Mouse (Mus musculus) cerebellum, adult (tissue): ENCODE measurements around the gene Slc12a4.
"Not testable (repeated sequence)": the region's sequence is repeated elsewhere in the genome, so short reads cannot be mapped to it uniquely, and the experiment has no call there.

Experiments used
- ATAC-seq: cut with Nextera tagmentation; 2 replicates; pipeline ENCODE4 v1.9.2; 2017; ENCODE audit warnings: mild to moderate bottlenecking, moderate library complexity, mixed read lengths; ENCODE audit not compliant: insufficient number of reproducible peaks, low FRiP score, low TSS enrichment

Gene Slc12a4

DNA sequence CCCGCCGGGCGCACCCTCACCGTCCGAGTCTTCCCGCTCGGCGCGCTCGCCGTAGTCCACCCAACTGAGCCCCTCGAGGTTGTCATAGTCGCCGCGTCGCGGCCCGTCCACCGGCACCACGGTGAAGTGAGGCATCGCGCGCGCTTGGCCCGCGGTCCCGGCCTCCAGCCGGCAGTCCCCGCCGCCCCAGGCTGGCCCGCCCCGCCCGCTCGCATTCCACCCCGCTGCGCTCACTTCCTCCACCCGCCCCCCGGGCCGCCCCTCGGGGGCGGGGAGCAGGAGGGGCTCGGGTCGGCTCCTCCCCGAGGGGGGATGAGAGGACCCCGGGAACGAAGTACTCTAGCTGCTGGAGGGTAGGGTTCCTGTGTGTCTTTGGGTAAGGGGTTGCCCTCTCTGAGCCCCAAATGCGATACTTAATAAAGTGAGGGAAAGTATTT is at the start of gene Slc12a4:
Gene Slc12a4, minus strand, starts transcription at position 193 of the 437 bp plus-strand sequence.
- ATAC-seq = no peak

DNA sequence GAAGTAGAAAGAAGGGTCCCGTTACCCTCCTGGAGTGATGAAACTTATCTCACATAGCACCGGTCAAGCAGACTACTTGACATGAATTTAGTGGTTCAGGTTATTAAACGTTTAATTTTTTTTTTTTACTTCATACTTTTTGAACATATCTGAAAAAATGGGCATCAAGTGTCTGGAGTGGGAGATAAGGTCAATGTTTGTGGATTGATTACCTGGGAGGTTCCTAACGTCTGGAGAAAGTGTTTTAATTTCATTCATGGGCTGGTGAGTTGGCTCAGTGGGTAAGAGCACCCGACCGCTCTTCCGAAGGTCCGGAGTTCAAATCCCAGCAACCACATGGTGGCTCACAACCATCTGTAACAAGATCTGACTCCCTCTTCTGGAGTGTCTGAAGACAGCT is 46.3 kb upstream of the Slc12a4 start:
- not testable (repeated sequence) for ATAC-seq

DNA sequence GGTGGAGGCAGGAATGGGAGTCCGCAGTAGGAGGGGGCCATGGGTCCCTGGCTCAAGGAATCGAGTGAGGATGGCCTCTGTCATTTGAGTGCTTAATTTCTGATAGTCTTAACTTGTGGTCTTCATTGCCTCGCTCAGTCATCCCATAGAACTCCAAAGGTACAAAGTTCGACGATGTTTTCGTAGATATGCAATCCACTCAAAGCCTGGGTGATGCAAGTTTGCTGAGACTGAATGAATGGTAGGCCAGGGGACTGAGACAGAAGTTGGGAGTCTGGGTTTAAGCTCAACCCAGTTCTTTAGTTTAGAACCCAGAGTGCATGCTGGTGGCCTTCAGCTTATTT is 45.7 kb upstream of the Slc12a4 start, which contains the start of gene Ddx28:
Gene Ddx28, minus strand, starts transcription at position 240 of the 344 bp plus-strand sequence.
- no peak; the same call in 1 of the 2 replicates for ATAC-seq

DNA sequence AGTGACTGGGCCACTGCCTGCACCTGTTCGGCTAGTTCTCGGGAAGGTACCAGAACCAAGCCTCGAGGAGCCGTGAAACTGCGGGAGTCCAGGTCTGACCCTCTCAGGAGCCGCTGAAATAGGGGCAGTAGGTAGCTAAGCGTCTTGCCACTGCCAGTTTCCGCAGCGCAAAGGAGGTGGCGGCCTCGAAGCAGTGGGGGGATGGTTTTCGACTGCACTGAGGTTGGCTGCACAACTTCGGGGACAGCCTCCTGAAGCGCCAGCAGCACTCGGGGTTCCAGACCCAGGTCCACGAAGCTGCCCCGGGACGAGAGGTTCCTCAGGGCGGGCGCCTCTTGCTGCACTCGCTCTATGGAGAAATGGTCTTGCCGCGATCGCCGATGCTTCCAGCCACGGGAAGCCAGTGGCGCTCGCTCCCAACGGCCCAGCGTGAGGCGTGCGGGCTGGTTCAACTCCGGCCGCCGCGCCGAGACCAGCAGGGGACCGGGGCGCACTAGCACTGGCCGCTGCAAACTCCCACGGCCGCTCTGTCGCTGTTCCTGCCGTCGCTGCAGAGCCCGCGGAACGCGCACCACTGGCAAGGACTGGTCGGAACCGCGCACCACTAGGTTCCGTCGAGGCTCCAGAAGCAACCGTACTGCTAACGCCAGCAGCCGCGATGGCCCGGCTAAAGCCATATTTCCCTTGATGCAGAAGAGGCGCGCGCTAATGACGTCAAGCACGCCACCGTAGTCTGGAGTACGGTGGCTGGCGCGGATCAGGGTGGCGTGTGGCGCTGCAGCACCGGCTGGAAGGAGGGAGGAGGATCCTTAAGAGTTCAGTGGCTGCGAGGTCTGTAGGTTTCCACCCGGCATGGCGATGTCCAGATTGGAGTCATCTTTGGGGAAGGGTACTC is 45.1 kb upstream of the Slc12a4 start:
- ATAC-seq = peak; percentile 92

DNA sequence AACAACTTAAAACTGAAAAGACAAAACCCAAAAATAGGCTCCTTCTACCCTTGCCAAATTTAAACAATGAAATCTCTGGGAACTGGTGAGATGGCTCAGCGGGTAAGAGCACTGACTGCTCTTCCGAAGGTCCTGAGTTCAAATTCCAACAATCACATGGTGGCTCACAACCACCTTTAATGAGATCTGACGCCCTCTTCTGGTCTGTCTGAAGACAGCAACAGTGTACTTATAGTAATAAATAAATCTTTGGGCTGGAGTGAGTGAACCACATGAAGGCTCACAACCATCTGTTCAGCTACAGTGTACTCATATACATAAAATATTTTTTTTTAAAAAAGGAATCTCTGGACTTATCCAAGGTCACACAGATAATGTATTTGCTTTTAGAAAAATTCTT is 42.0 kb upstream of the Slc12a4 start:
- ATAC-seq = not testable (repeated sequence)

DNA sequence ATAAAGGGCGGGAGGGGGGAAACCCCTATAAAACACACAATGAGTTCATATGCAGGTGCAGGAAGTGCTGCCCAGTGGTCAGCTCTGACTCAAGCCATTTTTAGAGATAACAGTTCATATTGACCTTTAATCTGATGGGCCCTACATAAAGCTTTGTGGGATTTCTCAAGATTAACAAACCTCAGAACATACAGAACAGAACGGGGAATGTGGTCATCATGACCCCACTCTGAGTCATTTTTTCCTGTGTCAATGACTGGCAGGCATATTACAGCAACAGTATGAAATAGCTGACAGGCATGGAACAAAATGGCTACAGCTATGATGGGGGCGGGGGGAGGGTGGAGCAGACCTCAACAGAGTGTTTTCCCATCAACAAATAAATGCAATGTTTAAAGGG is 41.2 kb upstream of the Slc12a4 start:
- no peak for ATAC-seq

DNA sequence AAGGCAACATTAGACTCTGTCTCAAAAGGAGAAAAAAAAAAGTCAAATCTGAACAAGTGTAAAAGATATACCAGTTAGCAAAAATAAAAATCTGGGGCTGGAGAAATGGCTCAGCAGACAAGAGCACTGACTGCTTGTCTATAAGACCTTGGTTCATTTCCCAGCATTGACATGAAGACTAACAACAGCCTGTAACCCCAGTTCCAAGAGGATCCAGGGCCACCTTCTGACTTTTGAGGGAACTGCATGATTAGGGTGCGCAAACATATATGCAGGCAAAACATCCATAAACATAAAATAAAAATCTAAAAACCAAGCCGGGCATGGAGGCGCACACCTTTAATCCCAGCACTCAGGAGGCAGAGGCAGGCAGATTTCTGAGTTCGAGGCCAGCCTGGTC is 40.5 kb upstream of the Slc12a4 start:
- no peak for ATAC-seq

DNA sequence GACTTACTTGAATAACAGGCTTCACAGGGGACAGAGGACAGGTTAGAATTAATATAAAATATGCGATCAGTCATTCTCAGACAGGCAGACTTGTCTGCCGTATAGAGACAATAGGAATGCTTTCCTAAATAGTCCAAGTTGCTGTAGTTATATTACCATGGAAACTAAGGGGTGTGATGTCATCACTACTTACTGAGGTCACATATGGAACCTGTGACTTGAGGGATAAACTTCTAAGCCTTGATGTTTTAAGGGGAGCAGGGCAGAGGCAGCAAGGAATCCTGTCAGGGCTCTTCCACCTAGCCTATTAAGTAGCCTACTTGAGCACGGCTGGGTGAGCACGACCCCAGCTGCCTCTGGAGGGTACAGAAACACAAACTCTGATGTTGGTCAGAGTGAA is 40.0 kb upstream of the Slc12a4 start, which contains the start of gene Dpep2nb:
Gene Dpep2nb, minus strand, starts transcription at position 101 of the 400 bp plus-strand sequence.
- no peak for ATAC-seq

DNA sequence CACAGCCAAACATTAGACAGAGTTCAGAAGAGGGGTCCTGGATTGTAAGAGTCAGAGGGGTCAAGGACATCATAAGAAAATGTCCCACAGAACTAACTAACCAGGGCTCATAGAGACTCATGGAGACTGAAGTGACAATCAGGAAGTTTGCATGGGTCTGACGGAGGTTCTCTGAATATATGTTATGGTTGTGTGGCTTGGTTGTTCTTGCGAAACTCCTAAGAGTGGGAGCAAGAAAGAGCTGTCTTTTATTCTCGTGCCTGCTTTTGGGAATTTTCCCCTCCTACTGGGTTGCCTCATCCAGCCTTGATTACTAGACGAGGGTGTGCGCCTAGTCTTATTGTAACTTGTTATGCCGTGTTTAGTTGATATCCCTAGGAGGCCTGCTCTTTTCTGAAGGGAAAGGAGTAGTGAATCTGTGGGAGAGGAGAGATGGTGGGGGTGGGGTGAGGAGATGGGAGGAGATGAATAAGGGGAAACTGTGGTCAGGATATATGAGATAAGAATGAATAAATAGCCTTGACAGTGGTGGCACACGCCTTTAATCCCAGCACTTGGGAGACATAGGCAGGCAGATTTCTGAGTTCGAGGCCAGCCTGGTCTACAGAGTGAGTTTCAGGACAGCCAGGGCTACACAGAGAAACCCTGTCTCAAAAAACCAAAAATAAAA is 38.8 kb upstream of the Slc12a4 start:
- no peak for ATAC-seq

DNA sequence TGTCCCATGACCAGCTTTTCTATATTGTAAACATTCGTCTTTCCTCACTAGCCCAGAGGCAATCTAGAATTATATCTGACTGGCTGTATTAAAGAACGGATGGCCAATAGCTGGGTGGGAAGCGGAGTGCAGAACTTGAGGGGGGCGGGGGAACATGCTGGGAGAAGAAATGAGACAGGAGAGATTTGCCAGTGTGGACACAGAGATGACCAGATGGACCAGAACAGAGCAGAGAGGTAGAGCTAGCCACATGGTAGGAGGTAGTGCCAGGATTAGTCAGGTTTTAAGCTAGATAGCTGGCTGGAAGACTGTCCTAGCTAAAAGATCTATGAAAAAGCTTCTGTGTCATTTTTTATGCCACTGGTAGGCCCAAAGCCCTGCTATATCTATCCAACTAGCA is 36.0 kb upstream of the Slc12a4 start:
- ATAC-seq = peak; percentile 99

DNA sequence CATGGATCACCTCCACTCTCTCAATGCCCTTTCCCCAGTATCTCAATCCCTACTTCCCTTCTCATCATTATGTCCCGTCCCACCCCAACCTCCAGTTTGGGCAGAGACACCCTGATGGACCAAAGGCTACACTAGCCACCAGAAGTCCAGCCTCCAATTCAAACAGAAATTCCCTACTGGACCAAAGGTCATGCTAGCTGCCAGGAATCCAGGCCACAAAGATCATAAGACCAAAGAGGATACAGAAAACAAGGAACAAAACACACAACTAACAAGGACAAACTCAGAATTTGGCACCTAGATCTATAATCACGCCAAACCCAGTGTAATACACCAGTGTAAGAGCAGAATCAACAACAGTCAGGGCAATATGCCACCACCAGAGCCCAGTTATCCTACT is 33.1 kb upstream of the Slc12a4 start:
- ATAC-seq = no peak

DNA sequence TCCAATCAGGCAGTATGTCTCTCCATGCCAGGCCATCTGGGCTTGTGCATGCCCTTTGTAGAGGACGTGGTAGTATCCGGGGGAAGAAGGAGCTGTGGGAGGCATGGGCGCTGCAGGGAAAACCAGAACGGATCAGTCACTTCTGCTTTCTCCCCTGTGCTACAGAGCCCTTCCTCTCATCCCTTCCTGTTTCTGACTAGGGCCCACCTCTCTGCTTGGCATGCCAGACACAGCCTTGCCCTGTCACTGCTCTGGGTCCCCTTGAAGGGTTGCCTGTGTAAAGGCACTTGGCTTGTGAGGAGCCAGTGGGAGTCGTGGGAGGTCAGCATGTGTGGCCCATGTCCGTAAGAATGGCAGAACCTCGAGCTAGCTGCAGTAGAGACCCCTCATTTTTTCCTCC is 30.5 kb upstream of the Slc12a4 start:
- ATAC-seq = no peak

DNA sequence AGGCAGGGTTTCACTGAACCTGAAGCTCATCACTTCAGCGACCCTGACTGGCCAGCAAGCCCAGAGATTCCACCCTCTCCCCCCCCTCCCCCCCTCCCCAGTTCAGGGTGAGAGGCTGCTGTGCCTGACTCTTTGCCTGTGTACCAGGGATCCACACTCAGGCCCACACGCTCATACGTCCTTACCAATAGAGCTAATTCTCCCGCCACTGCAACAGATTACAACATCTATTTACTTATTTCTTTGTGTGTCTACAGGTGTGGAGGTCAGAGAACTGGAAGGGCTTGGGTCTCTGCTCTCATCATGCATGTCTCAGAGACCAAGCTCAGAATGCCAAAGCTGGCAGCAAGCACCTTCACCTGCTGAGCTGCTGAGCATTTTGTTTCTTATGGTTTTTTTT is 27.3 kb upstream of the Slc12a4 start:
- ATAC-seq = no peak

DNA sequence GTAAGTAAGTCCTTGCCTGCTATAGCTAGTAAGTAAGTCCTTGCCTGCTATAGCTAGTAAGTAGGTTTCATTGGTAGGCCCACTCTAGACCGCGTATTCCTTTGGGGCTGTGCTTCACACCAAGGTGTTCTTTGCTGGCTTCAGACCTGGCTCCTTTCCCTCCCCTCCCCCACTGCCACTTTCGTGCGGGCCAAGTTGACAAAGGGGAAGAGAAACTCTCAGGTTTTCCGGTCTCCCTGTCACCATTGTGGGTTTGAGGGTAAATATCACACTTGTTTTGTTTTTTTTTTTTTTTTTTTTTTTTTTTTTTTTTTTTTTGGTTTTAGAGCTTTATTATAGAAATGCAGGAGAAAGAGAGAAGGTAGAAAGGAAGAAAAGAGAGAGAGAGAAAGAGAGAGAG is 26.6 kb upstream of the Slc12a4 start:
- no peak for ATAC-seq

DNA sequence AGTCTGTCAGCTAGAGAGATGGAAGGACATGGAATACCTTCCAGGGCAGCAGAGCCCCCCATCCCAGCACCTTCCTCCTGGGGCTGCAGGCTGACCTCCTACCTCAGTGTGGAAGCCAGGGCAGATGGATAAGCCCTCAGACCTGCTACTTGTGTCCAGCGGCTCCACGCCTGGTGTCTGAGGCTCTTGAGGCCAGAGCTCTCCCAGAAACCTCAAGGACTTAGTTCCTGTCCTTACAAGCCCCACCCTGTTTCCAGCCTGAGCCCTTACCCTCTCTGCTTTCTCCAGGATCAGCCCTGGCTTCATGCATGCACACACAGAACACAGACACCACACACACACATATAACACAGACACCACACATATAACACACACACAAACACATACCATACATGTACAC is 25.6 kb upstream of the Slc12a4 start:
- ATAC-seq = no peak

DNA sequence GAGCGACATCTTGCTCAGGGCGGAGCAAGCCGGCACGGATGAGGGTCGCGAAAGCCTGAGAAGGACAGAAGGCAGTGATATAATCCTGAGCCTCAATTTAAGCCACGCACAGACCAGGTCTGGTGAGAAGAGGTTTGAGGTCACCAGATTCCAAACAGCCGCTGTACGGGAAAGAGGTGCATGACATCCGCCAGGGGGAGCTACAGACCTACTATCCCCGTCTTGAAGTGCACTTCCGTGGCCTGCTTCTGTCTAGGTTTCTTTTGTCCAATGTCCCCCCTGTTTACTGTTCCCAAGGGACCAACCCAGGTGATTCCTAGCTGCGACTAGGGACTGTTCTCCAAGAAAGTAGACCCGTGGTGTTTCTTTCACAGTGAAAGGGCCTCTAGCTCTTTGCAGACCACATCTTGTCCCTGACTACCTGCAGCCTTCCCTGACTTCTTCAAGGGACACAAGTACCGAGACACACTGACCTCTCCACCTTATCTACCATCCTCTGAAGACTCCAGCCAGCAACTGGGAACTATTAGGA is 25.0 kb upstream of the Slc12a4 start, which contains the start of gene Dus2:
Gene Dus2, plus strand, starts transcription at position 482 of the 532 bp plus-strand sequence.
- peak; percentile 79; the same call in 1 of the 2 replicates for ATAC-seq

DNA sequence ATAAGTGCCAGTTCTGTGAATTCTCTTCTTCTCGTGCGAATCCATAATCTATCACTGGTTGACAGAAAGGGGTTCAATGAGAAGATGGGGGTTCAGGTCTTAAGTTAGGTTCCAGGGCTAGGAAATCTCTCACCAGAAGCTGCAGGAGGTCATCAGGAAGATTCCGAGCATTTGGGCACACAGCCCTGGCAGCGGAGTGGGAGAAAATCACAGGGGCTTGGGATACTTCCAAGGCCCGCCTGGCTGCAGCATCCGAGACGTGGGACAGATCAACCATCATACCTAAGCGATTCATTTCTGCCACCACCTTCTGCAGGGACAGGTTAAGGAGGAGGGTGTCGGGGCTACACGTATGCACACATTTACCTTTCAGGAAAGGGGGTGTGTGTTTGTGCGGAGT is 22.6 kb upstream of the Slc12a4 start:
- no peak for ATAC-seq

DNA sequence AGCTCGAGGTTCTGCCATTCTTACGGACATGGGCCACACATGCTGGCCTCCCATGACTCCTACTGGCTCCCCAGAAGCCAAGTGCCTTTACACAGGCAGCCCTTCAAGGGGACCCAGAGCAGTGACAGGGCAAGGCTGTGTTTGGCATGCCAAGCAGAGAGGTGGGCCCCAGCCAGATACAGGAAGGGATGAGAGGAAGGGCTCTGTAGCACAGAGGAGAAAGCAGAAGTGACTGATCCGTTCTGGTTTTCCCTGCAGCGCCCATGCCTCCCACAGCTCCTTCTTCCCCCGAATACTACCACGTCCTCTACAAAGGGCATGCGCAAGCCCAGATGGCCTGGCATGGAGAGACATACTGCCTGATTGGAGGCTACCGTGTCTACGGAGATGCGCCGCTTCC is 17.5 kb upstream of the Slc12a4 start:
- ATAC-seq = not testable (repeated sequence)

DNA sequence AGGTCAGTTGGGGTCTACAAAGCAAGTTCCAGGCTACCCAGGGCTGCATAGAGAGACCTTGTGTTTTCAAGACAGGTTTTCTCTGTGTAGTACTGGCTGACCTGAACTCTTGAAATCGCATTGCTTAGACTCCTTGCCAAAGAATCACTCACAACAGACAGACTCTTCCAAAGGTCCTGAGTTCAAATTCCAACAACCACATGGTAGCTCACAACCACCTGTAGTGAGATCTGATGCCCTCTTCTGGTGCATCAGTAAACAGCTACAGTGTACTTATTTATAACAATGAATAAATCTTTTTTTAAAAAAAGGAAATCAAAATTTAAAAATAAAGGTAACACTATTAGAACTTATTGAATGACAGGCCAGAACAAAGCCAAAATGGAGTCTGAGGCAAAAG is 15.2 kb upstream of the Slc12a4 start:
- no peak for ATAC-seq

DNA sequence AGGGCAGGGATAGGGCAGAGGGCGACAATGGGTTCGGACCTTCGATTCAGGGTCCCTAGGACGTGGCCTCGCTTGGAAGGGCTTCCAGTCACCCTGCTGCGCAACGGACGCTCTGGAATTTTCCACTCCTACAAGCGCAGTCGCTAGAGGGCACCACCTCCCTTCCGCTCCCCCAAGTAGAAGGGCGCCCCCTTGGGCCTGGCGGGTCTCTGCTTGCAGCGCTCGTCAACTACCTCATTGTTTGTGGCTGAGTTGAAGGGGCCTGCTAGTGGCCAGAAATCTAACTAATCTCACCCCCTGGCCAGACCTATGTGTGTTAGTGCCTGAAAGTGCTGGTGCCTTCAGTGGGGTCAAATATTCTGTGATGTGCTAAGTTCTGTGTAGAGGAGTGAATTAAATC is 13.4 kb upstream of the Slc12a4 start, which contains the start of gene Dpep3:
Gene Dpep3, minus strand, starts transcription at position 105 of the 400 bp plus-strand sequence.
- no peak for ATAC-seq

DNA sequence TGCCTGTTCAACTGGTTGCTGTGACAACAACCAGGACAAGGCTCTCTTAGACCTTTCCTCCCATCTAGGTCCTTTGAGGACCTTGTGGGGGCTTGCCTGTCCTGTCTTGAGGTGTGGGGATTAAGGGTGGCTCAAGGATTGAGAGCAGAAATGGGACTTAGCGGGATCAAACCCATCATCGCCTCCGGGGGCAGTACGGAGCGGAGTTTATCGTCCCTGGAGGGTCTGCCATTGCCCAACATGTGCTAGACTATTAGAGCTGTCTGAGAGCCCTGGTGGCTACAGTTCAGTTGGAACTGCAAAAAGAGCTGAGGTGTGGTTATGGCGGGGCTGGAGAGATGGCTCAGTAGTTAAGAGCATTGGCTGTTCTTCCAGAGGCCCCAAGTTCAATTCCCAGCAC is 9.5 kb upstream of the Slc12a4 start:
- ATAC-seq = no peak
